Mouse (Mus musculus) stomach, embryonic 14.5 days (tissue): ENCODE results near the gene Ccdc115. TPM values are rescaled to one million over a fixed set of nuclear protein-coding genes. Genes with fewer than 3 reads are reported as not detected.
A peak's percentile ranks its signal among the peaks of the same experiment; 100 is the strongest.

Experiments
- ATAC-seq: fragments of 200-750 bp; cut with Nextera tagmentation; 2 replicates; pipeline ENCODE4 v1.8.0; 2017; ENCODE audit warnings: low read depth, moderate TSS enrichment; ENCODE audit not compliant: insufficient number of reproducible peaks, insufficient read depth, low FRiP score
- H3K27ac ChIP-seq: fragments of 300-500 bp; sonication (generic); 2 replicates; pipeline ENCODE4 v1.5.1; 2014; ENCODE audit warnings: mild to moderate bottlenecking, low read length, moderate library complexity, mixed read lengths
- H3K27me3 ChIP-seq: fragments of 300-500 bp; sonication (generic); 2 replicates; pipeline ENCODE4 v1.6.1; 2014; ENCODE audit warnings: low read length, control low read depth, mixed read lengths; ENCODE audit not compliant: control insufficient read depth, insufficient read depth
- H3K36me3 ChIP-seq: fragments of 300-500 bp; sonication (generic); 2 replicates; pipeline ENCODE4 v1.6.1; 2014; ENCODE audit warnings: mild to moderate bottlenecking, control low read depth, low read length, moderate library complexity, mixed read lengths; ENCODE audit not compliant: control insufficient read depth, insufficient read depth
- H3K4me1 ChIP-seq: fragments of 300-500 bp; sonication (generic); 2 replicates; pipeline ENCODE4 v1.6.1; 2014; ENCODE audit warnings: low read length, control low read depth, mixed read lengths; ENCODE audit not compliant: control insufficient read depth, insufficient read depth
- H3K4me2 ChIP-seq: fragments of 300-500 bp; sonication (generic); replicated peaks from 2 replicates; pipeline ENCODE4 v1.6.1; 2014; ENCODE audit warnings: low read depth, low read length, control low read depth
- H3K4me3 ChIP-seq: fragments of 300-500 bp; sonication (generic); 2 replicates; pipeline ENCODE4 v1.5.1; 2014; ENCODE audit warnings: low read depth, low read length, control low read depth
- H3K9ac ChIP-seq: fragments of 300-500 bp; sonication (generic); replicated peaks from 2 replicates; pipeline ENCODE4 v1.6.1; 2014; ENCODE audit warnings: low read depth, mild to moderate bottlenecking, control low read depth, low read length, moderate library complexity, mixed read lengths
- H3K9me3 ChIP-seq: fragments of 300-500 bp; sonication (generic); 2 replicates; pipeline ENCODE4 v1.6.1; 2016; ENCODE audit warnings: low read depth, low read length, control low read depth; ENCODE audit not compliant: control insufficient read depth
- WGBS: fragments of 180-500 bp; shearing (Covaris S2); extraction: QIAGEN DNeasy Blood & Tissue Kit; methylation state at CpG from one replicate; pipeline ENCODE4 v1.1.7; 2014; 5-methylcytosine and 5-hydroxymethylcytosine counted together
- polyA plus RNA-seq: library from polyadenylated mRNA; unstranded; fragments of >200 nt; fragmentation: Nextera tagmentation; extraction: Ambion mirVana; gene quantifications from 2 replicates; pipeline ENCODE4 v1.2.1, GENCODE M21; 2014

Ccdc115 gene
- polyA plus RNA-seq, 1 experiment from 2014 or later, result 50.4 TPM

DNA sequence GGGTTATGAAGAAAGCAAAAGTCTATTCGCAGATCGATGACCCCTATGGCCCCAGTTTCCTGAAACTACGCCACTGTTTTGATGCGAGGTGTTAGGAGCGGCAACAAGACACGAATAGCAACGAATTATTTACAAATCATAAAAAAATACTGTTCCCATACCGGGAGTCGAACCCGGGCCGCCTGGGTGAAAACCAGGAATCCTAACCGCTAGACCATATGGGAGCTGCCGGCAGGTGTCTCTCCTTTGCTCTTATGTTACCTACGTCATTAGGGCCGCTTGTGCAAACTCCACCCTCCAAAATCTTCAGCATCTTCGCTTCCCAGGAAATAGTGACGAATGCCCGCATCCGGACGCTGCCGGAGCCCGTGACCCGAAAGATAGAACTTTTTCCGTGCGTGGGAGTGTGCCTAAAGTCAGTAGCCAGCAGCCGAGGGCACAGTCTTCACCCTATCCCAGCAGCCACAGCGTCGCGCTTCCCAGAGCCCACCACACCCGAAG, 4.8 kb downstream of the Ccdc115 start:
- H3K27ac ChIP-seq, result peak overlapping the region; percentile 82
- H3K9ac ChIP-seq, result peak overlapping the region; percentile 32; the same call in 1 of the 2 replicates
- H3K36me3 ChIP-seq, result no peaks in the 10 kb centered on the region; the same call in 1 of the 2 replicates
- peak overlapping the region; percentile 58 for H3K4me3 ChIP-seq
- H3K4me2 ChIP-seq, result peak overlapping the region; percentile 70
- ATAC-seq, result peak; percentile 15
- peaks cover 7% of the 10 kb centered on the region; the same call in 1 of the 2 replicates for H3K4me1 ChIP-seq
- WGBS, result under 1% methylated on average over 30 of the region's 30 CpGs
- peaks cover 21% of the 10 kb centered on the region for H3K9me3 ChIP-seq
- no peaks in the 10 kb centered on the region for H3K27me3 ChIP-seq

DNA sequence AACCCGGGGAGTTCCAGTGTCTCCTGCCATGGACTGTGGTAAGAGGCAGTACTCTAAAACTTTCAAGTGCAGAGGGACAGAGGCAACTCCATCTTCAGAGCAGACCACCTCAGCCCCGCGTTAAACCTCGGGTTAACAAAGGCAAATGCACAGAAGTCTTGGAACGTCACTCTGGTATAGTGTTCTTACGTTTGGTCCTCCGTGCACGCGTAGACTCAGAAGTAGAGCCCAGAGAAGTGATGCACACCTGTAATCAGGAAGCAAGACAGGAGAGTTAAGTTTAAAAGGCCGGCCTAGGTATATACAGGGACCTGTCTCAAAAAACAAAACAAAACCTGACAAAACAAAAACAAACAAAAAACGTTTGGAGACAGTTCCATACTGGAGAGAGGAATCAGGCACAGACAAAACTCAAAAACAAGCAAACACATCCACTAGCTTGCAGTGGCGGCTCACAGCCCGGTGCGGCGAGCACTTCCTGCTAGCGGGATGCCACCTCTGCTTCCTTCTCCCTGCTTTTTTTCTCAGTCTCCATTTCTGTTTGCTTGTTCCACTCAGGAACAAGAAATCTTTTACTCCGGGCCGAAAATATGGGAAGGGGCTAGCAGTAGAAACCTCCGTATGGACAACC, 5.5 kb downstream of the Ccdc115 start:
- Histone ChIP-seq H3K27me3 (no peaks in the 10 kb centered on the region), H3K9me3 (peaks cover 25% of the 10 kb centered on the region), H3K4me1 (peaks cover 7% of the 10 kb centered on the region; the same call in 1 of the 2 replicates), H3K36me3 (no peaks in the 10 kb centered on the region; the same call in 1 of the 2 replicates), H3K4me2 (peak overlapping the region; percentile 70), H3K4me3 (peak overlapping the region; percentile 58), H3K9ac (no peak overlapping the region; the same call in 1 of the 2 replicates), H3K27ac (peak overlapping the region; percentile 58; the same call in 1 of the 2 replicates)
- no peak for ATAC-seq
- WGBS, result 7% methylated on average over 19 of the region's 19 CpGs

DNA sequence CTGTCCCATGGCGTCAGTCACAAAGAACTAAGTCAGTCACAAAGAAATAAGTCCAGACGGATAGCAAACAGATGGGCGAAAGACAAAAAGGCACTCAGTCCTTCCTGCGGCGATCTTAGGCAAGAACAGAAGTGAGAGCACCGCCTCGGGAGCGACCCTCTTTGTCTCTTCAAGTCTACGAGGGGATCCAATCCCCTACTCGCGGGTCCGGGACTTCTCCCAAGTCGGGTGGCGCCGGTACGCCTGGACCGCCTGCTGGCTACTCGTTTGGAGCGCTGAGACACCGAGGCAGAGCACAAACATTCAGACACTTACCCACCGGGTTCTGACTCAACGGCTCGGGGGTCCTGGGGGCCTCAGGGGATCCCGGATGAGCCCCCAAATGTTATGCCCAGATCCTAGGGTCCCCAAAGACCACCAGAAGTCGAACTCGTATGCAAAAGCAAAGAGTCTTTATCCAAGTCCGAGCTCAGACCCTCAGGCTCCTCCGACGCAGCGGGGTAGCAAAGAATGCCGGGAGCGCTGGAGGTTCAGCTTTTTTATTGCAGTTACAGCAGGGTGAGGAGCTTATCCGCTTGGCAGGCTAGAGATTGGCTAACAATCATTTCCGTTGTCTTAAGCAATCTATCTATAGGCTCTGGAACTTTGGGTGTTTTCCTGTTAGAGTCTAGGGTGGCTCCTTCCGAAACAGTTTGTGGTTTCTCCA, 6.5 kb downstream of the Ccdc115 start:
- Histone ChIP-seq H3K4me1 (peaks cover 7% of the 10 kb centered on the region; the same call in 1 of the 2 replicates), H3K4me2 (peak overlapping the region; percentile 70), H3K27me3 (no peaks in the 10 kb centered on the region), H3K36me3 (no peaks in the 10 kb centered on the region; the same call in 1 of the 2 replicates), H3K27ac (peak overlapping the region; percentile 74), H3K9ac (peak overlapping the region; percentile 30; the same call in 1 of the 2 replicates), H3K9me3 (peaks cover 26% of the 10 kb centered on the region), H3K4me3 (peak overlapping the region; percentile 41)
- 11% methylated on average over 35 of the region's 35 CpGs for WGBS
- ATAC-seq, result peak; percentile 29; the same call in 1 of the 2 replicates

DNA sequence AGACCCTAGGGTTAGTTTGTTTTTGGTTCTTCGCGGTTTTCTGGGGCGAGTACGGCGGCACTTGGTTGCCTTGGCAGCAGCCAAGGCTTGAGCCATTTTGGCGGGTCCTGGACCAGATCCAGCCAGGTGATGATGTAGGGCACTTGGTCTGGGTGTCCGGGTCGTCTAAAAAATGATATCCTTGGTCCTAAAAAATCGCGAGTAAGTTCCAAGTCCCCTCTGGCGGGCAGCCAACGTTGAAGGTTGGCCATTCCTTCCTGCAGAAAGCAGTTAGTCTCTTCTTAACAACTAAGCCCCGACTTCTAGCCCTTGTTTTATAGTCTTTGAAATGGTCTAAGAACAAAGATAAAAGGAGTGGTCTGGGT, 7.1 kb downstream of the Ccdc115 start:
- H3K27ac ChIP-seq, result no peak overlapping the region; the same call in 1 of the 2 replicates
- peak overlapping the region; percentile 41 for H3K4me3 ChIP-seq
- H3K36me3 ChIP-seq, result no peaks in the 10 kb centered on the region; the same call in 1 of the 2 replicates
- H3K9me3 ChIP-seq, result peaks cover 26% of the 10 kb centered on the region
- no peak for ATAC-seq
- H3K9ac ChIP-seq, result no peak overlapping the region
- H3K4me2 ChIP-seq, result peak overlapping the region; percentile 70
- peaks cover 7% of the 10 kb centered on the region; the same call in 1 of the 2 replicates for H3K4me1 ChIP-seq
- WGBS, result 56% methylated on average over 13 of the region's 13 CpGs
- H3K27me3 ChIP-seq, result no peaks in the 10 kb centered on the region

DNA sequence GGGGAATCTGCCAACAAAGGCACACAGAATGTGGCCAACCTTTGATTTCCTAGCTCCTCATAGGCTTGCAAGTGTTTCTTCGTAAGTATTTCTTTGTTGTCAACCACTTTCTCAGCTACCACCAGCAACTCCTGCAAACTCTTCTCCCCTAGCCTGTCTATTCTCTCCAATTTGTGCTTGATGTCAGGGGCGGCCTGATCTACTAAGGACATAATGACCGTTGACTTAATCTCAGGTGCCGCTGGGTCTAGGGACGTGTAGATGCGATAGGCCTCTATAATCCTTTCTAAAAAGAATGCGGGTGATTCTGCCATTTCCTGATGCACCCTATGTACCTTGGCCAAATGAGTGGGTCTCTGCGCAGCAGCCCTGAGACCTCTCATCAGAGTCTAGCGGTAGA, 8.0 kb downstream of the Ccdc115 start:
- Histone ChIP-seq H3K36me3 (no peaks in the 10 kb centered on the region), H3K27me3 (no peaks in the 10 kb centered on the region), H3K9ac (no peak overlapping the region), H3K9me3 (peaks cover 26% of the 10 kb centered on the region), H3K4me1 (peaks cover 7% of the 10 kb centered on the region; the same call in 1 of the 2 replicates), H3K27ac (no peak overlapping the region), H3K4me2 (no peak overlapping the region), H3K4me3 (no peak overlapping the region)
- no peak for ATAC-seq
- WGBS, result 98% methylated on average over 9 of the region's 9 CpGs

DNA sequence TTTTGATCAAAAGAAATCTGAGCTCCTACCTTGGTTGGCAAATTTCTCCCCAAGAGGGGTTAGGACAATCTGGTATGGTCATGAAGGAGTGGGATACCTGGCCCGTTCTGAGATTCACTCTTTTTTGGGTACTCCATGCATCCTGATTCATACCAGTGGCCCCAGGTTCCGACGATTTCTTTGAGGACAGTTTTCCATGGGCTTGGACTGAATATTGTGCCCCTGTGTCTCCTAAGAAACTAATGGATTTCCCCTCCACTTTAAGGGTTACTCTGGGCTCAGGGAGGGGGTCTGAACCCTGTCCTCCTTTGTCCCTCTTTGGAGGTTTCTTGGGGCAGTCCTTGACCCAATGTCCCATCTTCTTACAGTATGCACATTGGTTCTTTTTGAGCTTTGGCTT, 8.5 kb downstream of the Ccdc115 start:
- no peak overlapping the region for H3K27ac ChIP-seq
- no peak overlapping the region for H3K4me3 ChIP-seq
- H3K27me3 ChIP-seq, result no peaks in the 10 kb centered on the region
- no peak overlapping the region for H3K4me2 ChIP-seq
- H3K4me1 ChIP-seq, result peaks cover 7% of the 10 kb centered on the region; the same call in 1 of the 2 replicates
- ATAC-seq, result no peak
- no peaks in the 10 kb centered on the region for H3K36me3 ChIP-seq
- H3K9ac ChIP-seq, result no peak overlapping the region
- 95% methylated on average over 3 of the region's 3 CpGs for WGBS
- peaks cover 26% of the 10 kb centered on the region for H3K9me3 ChIP-seq

DNA sequence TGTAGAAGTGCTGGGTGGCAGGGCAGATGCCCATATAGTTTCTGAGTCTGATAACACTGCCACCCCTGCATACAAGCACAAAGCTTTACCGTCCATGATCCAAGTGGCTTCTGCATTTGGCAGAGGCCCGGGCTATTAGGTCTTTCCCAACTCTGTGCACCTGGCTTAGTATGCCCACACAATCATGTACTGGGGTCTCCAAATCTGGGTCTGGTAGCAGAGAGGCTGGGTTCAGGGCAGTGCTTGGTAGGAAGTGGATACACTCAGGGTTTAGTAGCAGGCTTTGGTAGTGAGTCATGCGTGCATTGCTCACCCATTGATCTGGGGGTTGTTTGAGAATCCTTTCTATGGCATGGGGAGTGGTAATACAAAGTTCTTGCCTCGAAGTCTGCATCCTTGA, 10.2 kb downstream of the Ccdc115 start:
- Histone ChIP-seq H3K36me3 (no peaks in the 10 kb centered on the region), H3K27ac (no peak overlapping the region), H3K27me3 (no peaks in the 10 kb centered on the region), H3K9ac (no peak overlapping the region), H3K4me2 (no peak overlapping the region), H3K9me3 (peaks cover 26% of the 10 kb centered on the region), H3K4me3 (no peak overlapping the region), H3K4me1 (peaks cover 7% of the 10 kb centered on the region; the same call in 1 of the 2 replicates)
- WGBS, result 96% methylated on average over 4 of the region's 4 CpGs
- no peak for ATAC-seq

DNA sequence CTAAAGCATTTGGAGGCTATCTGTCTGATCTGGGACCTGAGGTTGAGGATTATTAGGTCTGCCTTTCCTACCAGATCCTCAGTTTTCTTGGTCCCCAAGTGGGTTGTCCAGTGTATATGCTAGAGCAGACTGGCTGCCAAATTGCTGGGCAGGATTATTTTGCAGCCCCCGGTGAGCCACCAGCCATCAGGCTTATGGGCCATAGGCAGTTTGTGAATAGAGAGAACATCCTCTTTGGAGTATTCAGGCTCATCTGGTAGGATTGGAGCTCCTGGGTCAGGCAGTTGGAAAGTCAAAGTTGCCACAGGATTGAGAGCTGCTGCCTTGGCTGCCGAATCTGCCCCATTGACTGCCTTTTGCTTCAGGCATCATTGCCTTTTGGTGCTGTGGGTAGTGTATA, 11.0 kb downstream of the Ccdc115 start:
- H3K4me2 ChIP-seq, result no peak overlapping the region
- H3K4me1 ChIP-seq, result peaks cover 2% of the 10 kb centered on the region; the same call in 1 of the 2 replicates
- peaks cover 26% of the 10 kb centered on the region for H3K9me3 ChIP-seq
- 93% methylated on average over 2 of the region's 2 CpGs for WGBS
- H3K27ac ChIP-seq, result no peak overlapping the region
- no peaks in the 10 kb centered on the region for H3K36me3 ChIP-seq
- ATAC-seq, result no peak
- no peak overlapping the region for H3K4me3 ChIP-seq
- no peaks in the 10 kb centered on the region for H3K27me3 ChIP-seq
- H3K9ac ChIP-seq, result no peak overlapping the region
